Mouse (Mus musculus) kidney, postnatal 0 days (tissue): ENCODE data around the gene Ppp1r18. TPM values are rescaled to one million over a fixed set of nuclear protein-coding genes. Genes with fewer than 3 reads are reported as not detected.

Experiments used
- ATAC-seq: fragments of 200-750 bp; cut with Nextera tagmentation; replicated peaks from 2 replicates; pipeline ENCODE4 v1.8.0; 2017; ENCODE audit warnings: low read depth, moderate number of reproducible peaks, moderate TSS enrichment, moderate library complexity; ENCODE audit not compliant: low FRiP score
- DNase-seq: peaks from one replicate; pipeline ENCODE4 v3.0.0-alpha.2; 2016; ENCODE audit warnings: low spot score
- H3K27ac ChIP-seq: fragments of 300-500 bp; sonication (generic); 2 replicates; pipeline ENCODE4 v1.5.1; 2014; ENCODE audit warnings: mild to moderate bottlenecking
- H3K27me3 ChIP-seq: fragments of 300-500 bp; sonication (generic); 2 replicates; pipeline ENCODE4 v1.6.1; 2014; ENCODE audit warnings: low read length, mixed read lengths; ENCODE audit not compliant: insufficient read depth
- H3K36me3 ChIP-seq: fragments of 300-500 bp; sonication (generic); 2 replicates; pipeline ENCODE4 v1.6.1; 2014; ENCODE audit warnings: low read length, mixed read lengths; ENCODE audit not compliant: insufficient read depth
- H3K4me1 ChIP-seq: fragments of 300-500 bp; sonication (generic); replicated peaks from 2 replicates; pipeline ENCODE4 v1.6.1; 2014; ENCODE audit warnings: antibody characterized with exemption, low read length, mixed read lengths; ENCODE audit not compliant: insufficient read depth
- H3K4me2 ChIP-seq: fragments of 300-500 bp; sonication (generic); 2 replicates; pipeline ENCODE4 v1.6.1; 2014; ENCODE audit warnings: mild to moderate bottlenecking, low read length, moderate library complexity, mixed read lengths
- H3K4me3 ChIP-seq: fragments of 300-500 bp; sonication (generic); replicated peaks from 2 replicates; pipeline ENCODE4 v1.5.1; 2014; ENCODE audit warnings: low read depth, low read length
- H3K9ac ChIP-seq: fragments of 300-500 bp; sonication (generic); 2 replicates; pipeline ENCODE4 v1.6.1; 2014; ENCODE audit warnings: low read depth, low read length
- H3K9me3 ChIP-seq: fragments of 300-500 bp; sonication (generic); replicated peaks from 2 replicates; pipeline ENCODE4 v1.6.1; 2016; ENCODE audit warnings: low read length, inconsistent platforms, mixed read lengths
- CTCF ChIP-seq: IDR thresholded peaks from 2 replicates; pipeline ENCODE4 v1.5.1; 2016; ENCODE audit warnings: antibody characterized with exemption, low read depth, mild to moderate bottlenecking, moderate library complexity
- WGBS: fragments of 180-500 bp; shearing (Covaris S2); extraction: QIAGEN DNeasy Blood & Tissue Kit; methylation state at CpG from one replicate; pipeline ENCODE4 v1.1.7; 2014; 5-methylcytosine and 5-hydroxymethylcytosine counted together
- polyA plus RNA-seq: library from polyadenylated mRNA; unstranded; fragments of >200 nt; fragmentation: Nextera tagmentation; extraction: Ambion mirVana; gene quantifications from 2 replicates; pipeline ENCODE4 v1.2.1, GENCODE M21; 2015

Ppp1r18 gene
- polyA plus RNA-seq, 1 experiment from 2014 or later = 16.2 TPM

- Histone ChIP-seq H3K9ac (peak overlapping the region; percentile 82), H3K27ac (peak overlapping the region; percentile 87), H3K4me3 (peak overlapping the region; percentile 70), H3K9me3 (no peaks in the 10 kb centered on the region), H3K36me3 (0 out of 2 replicates have a peak, but pooled peaks cover 10% of the 10 kb centered on the region), H3K4me1 (peaks cover 7% of the 10 kb centered on the region; the same call in 1 of the 2 replicates), H3K27me3 (no peaks in the 10 kb centered on the region), H3K4me2 (peak overlapping the region; percentile 94)
- DNase-seq (no peak), ATAC-seq (no peak)
- no peak for TF ChIP-seq CTCF
- 3% methylated on average over 11 of the region's 11 CpGs for WGBS
Measured at GRCm38 (mm10) chr17:35822564-35822963, 42.8 kb upstream of the Ppp1r18 start.

DNA sequence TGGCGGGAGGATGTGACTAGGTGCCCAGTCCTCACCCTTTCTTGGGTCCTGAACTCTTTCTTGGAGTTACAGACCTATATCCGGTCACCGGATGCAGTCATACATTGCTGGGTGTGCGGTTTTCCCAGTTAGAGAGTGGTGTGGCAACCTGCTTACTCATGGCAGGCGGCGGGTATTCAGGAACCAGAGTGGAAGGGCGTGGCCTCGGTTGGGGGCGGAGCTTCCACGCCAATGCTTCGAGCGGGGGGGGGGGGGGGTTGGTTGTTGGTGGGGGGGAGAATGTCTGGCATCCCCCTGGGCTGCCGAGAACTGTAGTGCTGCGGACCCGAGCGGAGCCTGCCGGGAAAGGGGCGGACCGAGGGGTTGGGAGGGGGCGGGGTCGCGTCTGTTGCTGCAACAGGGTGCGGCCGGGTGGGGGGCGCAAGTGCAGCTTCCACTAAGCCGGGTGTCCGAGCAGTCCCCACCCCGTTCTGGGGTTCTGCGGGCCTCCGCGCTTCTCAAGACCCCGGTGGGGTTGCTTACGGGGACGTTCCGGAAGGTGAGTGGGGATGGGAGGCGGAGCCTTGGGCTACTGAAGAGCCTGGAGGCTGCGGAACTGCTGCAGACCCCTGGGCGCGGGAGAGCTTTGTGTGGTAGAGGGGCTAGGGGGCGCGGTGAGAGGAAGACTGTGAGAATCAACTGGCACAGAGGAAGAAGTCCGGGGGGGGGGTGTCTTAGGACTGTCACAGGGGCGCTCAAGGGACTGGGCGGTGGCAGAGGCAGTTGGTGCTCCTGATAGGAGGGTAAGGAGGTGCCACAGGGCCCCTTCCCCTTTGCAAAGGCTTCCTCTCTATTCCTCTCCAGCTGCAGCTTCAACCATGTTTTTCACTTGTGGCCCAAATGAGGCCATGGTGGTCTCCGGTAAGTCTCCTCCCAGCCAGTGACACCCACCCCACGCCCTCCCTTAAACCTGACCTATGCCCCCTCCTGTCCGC is 42.1 kb upstream of the Ppp1r18 start, which contains the start of gene Flot1:
Gene Flot1 (plus strand): TSS at position 267 of the 974 bp plus-strand sequence.
- ATAC-seq (peak; percentile 86), DNase-seq (peak; percentile 92)
- Histone ChIP-seq H3K9me3 (no peaks in the 10 kb centered on the region), H3K36me3 (0 out of 2 replicates have a peak, but pooled peaks cover 10% of the 10 kb centered on the region), H3K27ac (peak within 1 kb of the TSS; percentile 87), H3K4me3 (peak within 1 kb of the TSS; percentile 70), H3K4me2 (peak within 1 kb of the TSS; percentile 94), H3K27me3 (no peaks in the 10 kb centered on the region), H3K9ac (peak within 1 kb of the TSS; percentile 82), H3K4me1 (peaks cover 6% of the 10 kb centered on the region; the same call in 1 of the 2 replicates)
- TF ChIP-seq CTCF = no peak
- 1% methylated on average over 37 of the region's 47 CpGs for WGBS

- ATAC-seq (no peak), DNase-seq (no peak)
- Histone ChIP-seq H3K36me3 (0 out of 2 replicates have a peak, but pooled peaks cover 10% of the 10 kb centered on the region), H3K4me3 (no peak overlapping the region), H3K4me1 (peaks cover 6% of the 10 kb centered on the region; the same call in 1 of the 2 replicates), H3K9me3 (no peaks in the 10 kb centered on the region), H3K27me3 (no peaks in the 10 kb centered on the region), H3K4me2 (peak overlapping the region; percentile 94; the same call in 1 of the 2 replicates), H3K9ac (no peak overlapping the region), H3K27ac (0 out of 2 replicates have a peak overlapping the region, but pooled peaks have one; percentile 87)
- peak; percentile 52; the same call in 1 of the 2 replicates for TF ChIP-seq CTCF
- 60% methylated on average over 7 of the region's 7 CpGs for WGBS
Measured at GRCm38 (mm10) chr17:35824402-35824801, 41.0 kb upstream of the Ppp1r18 start.

- Histone ChIP-seq H3K36me3 (0 out of 2 replicates have a peak, but pooled peaks cover 10% of the 10 kb centered on the region), H3K27me3 (no peaks in the 10 kb centered on the region), H3K9ac (no peak overlapping the region), H3K4me2 (no peak overlapping the region), H3K4me3 (no peak overlapping the region), H3K9me3 (no peaks in the 10 kb centered on the region), H3K27ac (no peak overlapping the region), H3K4me1 (peaks cover 6% of the 10 kb centered on the region; the same call in 1 of the 2 replicates)
- no peak for TF ChIP-seq CTCF
- WGBS = 94% methylated on average over 13 of the region's 13 CpGs
- no peak for ATAC-seq
- no peak for DNase-seq
Measured at GRCm38 (mm10) chr17:35825109-35825850, 40.1 kb upstream of the Ppp1r18 start.

DNA sequence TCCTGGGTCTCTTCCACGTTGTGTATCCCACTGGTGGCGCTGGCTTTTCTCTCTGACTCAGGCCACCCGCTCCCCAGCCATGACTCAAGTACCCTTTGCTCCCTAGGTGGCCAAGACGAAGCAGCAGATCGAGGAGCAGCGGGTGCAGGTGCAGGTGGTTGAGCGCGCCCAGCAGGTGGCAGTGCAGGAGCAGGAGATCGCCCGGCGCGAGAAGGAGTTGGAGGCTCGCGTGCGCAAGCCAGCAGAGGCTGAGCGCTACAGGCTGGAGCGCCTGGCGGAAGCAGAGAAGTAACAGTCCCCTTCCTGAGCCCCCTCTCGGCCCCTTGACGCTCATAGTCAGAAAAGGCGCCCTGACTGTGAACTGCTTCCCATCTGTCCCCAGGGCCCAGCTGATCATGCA is 35.7 kb upstream of the Ppp1r18 start:
- 1% methylated on average over 18 of the region's 21 CpGs for WGBS
- H3K9ac ChIP-seq = no peak overlapping the region
- TF ChIP-seq CTCF = peak; percentile 97
- H3K4me1 ChIP-seq = peaks cover 2% of the 10 kb centered on the region; the same call in 1 of the 2 replicates
- no peaks in the 10 kb centered on the region for H3K9me3 ChIP-seq
- H3K27ac ChIP-seq = no peak overlapping the region
- peak; percentile 97 for DNase-seq
- H3K36me3 ChIP-seq = peaks cover 28% of the 10 kb centered on the region
- ATAC-seq = peak; percentile 76
- no peak overlapping the region for H3K4me3 ChIP-seq
- H3K4me2 ChIP-seq = no peak overlapping the region
- H3K27me3 ChIP-seq = no peaks in the 10 kb centered on the region
